Mouse (Mus musculus) monocyte, adult 2 months (primary cell): ENCODE data around the gene D5Ertd579e.

Experiments
- DNase-seq, 2 experiments: peaks; one replicate each; pipeline ENCODE4 v3.0.0; 2022; ENCODE audit warnings: low spot score in 2 of 2, low read depth in 1 of 2

D5Ertd579e gene

GRCm38 (mm10) chr5:36574147-36574870 lies 121.5 kb downstream of the D5Ertd579e start:
- peak in 1 of 2 experiments; percentile 30 for DNase-seq

- no peak for DNase-seq
These were observed 122.5 kb downstream of the D5Ertd579e start for GRCm38 (mm10) chr5:36573354-36573753.

- no peak for DNase-seq
These were observed 124.5 kb downstream of the D5Ertd579e start for GRCm38 (mm10) chr5:36571371-36571770.

- DNase-seq: no peak
These were observed 125.1 kb downstream of the D5Ertd579e start for GRCm38 (mm10) chr5:36570546-36571245.

- DNase-seq: no peak
These were observed 125.7 kb downstream of the D5Ertd579e start for GRCm38 (mm10) chr5:36570098-36570497.

GRCm38 (mm10) chr5:36568118-36568517 lies 127.7 kb downstream of the D5Ertd579e start:
- DNase-seq: no peak

GRCm38 (mm10) chr5:36567627-36568026 lies 128.2 kb downstream of the D5Ertd579e start:
- DNase-seq: no peak

- no peak for DNase-seq
These were observed 131.3 kb downstream of the D5Ertd579e start for GRCm38 (mm10) chr5:36564530-36564929.

- peak in 1 of 2 experiments; percentile 43 for DNase-seq
These were observed 132.1 kb downstream of the D5Ertd579e start for GRCm38 (mm10) chr5:36563741-36564140.

GRCm38 (mm10) chr5:36562791-36563445 lies 132.9 kb downstream of the D5Ertd579e start:
- peak; percentile 78 to 79 for DNase-seq

- no peak for DNase-seq
These were observed 134.3 kb downstream of the D5Ertd579e start for GRCm38 (mm10) chr5:36561509-36561908.

- no peak for DNase-seq
These were observed 135.3 kb downstream of the D5Ertd579e start for GRCm38 (mm10) chr5:36560490-36560889.

GRCm38 (mm10) chr5:36559510-36560235 lies 136.2 kb downstream of the D5Ertd579e start:
- DNase-seq: no peak

- no peak for DNase-seq
These were observed 136.7 kb downstream of the D5Ertd579e start for GRCm38 (mm10) chr5:36559106-36559505.

GRCm38 (mm10) chr5:36558526-36558925 lies 137.3 kb downstream of the D5Ertd579e start:
- DNase-seq: no peak

GRCm38 (mm10) chr5:36557584-36558308 lies 138.1 kb downstream of the D5Ertd579e start:
- DNase-seq: no peak

GRCm38 (mm10) chr5:36556906-36557305 lies 138.9 kb downstream of the D5Ertd579e start:
- DNase-seq: no peak

GRCm38 (mm10) chr5:36556289-36556688 lies 139.5 kb downstream of the D5Ertd579e start:
- DNase-seq: no peak

- no peak for DNase-seq
These were observed 141.3 kb downstream of the D5Ertd579e start for GRCm38 (mm10) chr5:36554496-36554895.

GRCm38 (mm10) chr5:36553886-36554285 lies 141.9 kb downstream of the D5Ertd579e start:
- no peak for DNase-seq
